16 mouse cellular contexts compared by ENCODE assay signal in the genomic region with DNA sequence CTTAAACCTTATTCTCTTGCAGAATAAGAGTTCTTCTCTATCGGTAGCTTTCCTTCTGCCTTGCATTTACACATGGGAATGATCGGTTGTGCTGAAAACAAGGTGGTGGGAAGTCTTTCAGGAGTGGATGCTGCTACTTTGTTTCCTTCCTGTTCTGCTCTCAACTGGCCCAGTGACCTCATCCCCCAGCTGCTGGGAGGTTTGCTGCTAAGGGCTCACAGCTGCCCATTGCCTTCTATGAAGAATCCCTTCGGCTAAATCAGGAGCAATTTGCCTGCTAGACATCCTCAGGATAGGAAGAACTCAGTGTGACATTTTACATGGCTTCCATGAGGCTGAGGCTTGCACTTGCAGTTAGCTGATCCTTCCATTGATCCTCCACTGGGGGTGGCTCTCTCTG. TPM values are rescaled to one million over a fixed set of nuclear protein-coding genes. Genes with fewer than 3 reads are reported as not detected.
DNase-seq lines count a peak whose midpoint lies in the region; ATAC-seq lines count a peak whose summit lies in the region.
"Had no signal": no experiment of that assay in that cellular context is flagged by ENCODE, and none has a peak within 500 bp of the region (broad histone marks: within the 10 kb centered on the region; RNA-seq: fewer than 3 reads in every experiment).

No protein-coding gene starts in this region.

- no peaks in the 10 kb centered on the region for H3K9me3 ChIP-seq in heart, embryonic 11.5 days (replicated peaks; ENCODE audit: control insufficient read depth, low read length)
- no peaks in the 10 kb centered on the region for H3K9me3 ChIP-seq in kidney, embryonic 16.5 days (ENCODE audit: low read length)
- H3K9me3 ChIP-seq: forebrain, embryonic 13.5 days; G1E; liver, embryonic 13.5 days had no signal

- H3K4me2 ChIP-seq in heart, embryonic 11.5 days = no peak overlapping the region
- no peak overlapping the region for H3K4me2 ChIP-seq in kidney, embryonic 16.5 days (replicated peaks; ENCODE audit: low read depth, low read length)
- H3K4me2 ChIP-seq: forebrain, embryonic 13.5 days; hindbrain, embryonic 14.5 days; liver, embryonic 13.5 days had no signal

- H3K36me3 ChIP-seq in heart, embryonic 11.5 days (ENCODE audit: control insufficient read depth, insufficient read depth, low read length) = no peaks in the 10 kb centered on the region
- H3K36me3 ChIP-seq in kidney, embryonic 16.5 days (ENCODE audit: insufficient read depth, low read length) = no peaks in the 10 kb centered on the region
- H3K36me3 ChIP-seq: G1E; liver, embryonic 13.5 days had no signal

- H3K9ac ChIP-seq in heart, embryonic 11.5 days (ENCODE audit: low read depth, low read length) = no peak overlapping the region
- H3K9ac ChIP-seq in kidney, embryonic 16.5 days (replicated peaks; ENCODE audit: low read length) = no peak overlapping the region
- H3K9ac ChIP-seq: forebrain, embryonic 13.5 days; hindbrain, embryonic 14.5 days; liver, embryonic 13.5 days had no signal

- H3K27ac ChIP-seq in heart, embryonic 11.5 days (ENCODE audit: low read depth, low read length) = peak overlapping the region; percentile 64; the same call in 1 of the 2 replicates
- peak overlapping the region; percentile 8; the same call in 1 of the 2 replicates for H3K27ac ChIP-seq in kidney, embryonic 16.5 days (ENCODE audit: low read length)
- H3K27ac ChIP-seq: forebrain, embryonic 13.5 days; gastrocnemius, adult 2 months; hindbrain, embryonic 14.5 days; liver, embryonic 13.5 days; macrophage had no signal

- intact Hi-C loops in heart, postnatal 14 days (cut with DNase I) = no loop called here

- DNase-seq in heart, adult 9 months (ENCODE audit: low spot score in 2 of 2) = no peak
- no peak for DNase-seq in kidney, postnatal 36 days
- DNase-seq in MN1 (ENCODE audit: low spot score) = peak; percentile 33
- DNase-seq in heart, postnatal 14 days = peak; percentile 1 to 7
- no peak for DNase-seq in gastrocnemius, postnatal 10 days
- DNase-seq in gastrocnemius, adult 18-20 months (ENCODE audit: low spot score) = no peak
- DNase-seq: B cell, adult 2 months; cerebellum, adult 11-12 months; gastrocnemius, adult 2 months; liver, embryonic 13.5 days had no signal

- no peak for ATAC-seq in heart, embryonic 11.5 days (replicated peaks; ENCODE audit: insufficient number of reproducible peaks, low FRiP score, low TSS enrichment)
- ATAC-seq in kidney, embryonic 16.5 days (ENCODE audit: low FRiP score, low TSS enrichment) = no peak
- ATAC-seq: forebrain, embryonic 13.5 days had no signal

- H3K4me3 ChIP-seq in heart, embryonic 11.5 days (ENCODE audit: low read depth, low read length) = no peak overlapping the region
- H3K4me3 ChIP-seq in kidney, embryonic 16.5 days (ENCODE audit: low read length) = no peak overlapping the region
- H3K4me3 ChIP-seq: forebrain, embryonic 13.5 days; gastrocnemius, adult 2 months; liver, embryonic 13.5 days had no signal

- H3K4me1 ChIP-seq in heart, embryonic 11.5 days (ENCODE audit: control insufficient read depth, insufficient read depth, low read length) = peaks cover 9% of the 10 kb centered on the region; the same call in 1 of the 2 replicates
- H3K4me1 ChIP-seq in kidney, embryonic 16.5 days (ENCODE audit: insufficient read depth, low read length) = peaks cover 34% of the 10 kb centered on the region
- H3K4me1 ChIP-seq: liver, embryonic 13.5 days had no signal

- 50% methylated on average over 3 of the region's 3 CpGs for WGBS in heart, embryonic 11.5 days (ENCODE audit: insufficient replicate concordance)
- 56% methylated on average over 3 of the region's 3 CpGs for WGBS in kidney, embryonic 16.5 days

- H3K27me3 ChIP-seq in heart, embryonic 11.5 days (ENCODE audit: control insufficient read depth, insufficient read depth, low read length) = no peaks in the 10 kb centered on the region
- no peaks in the 10 kb centered on the region for H3K27me3 ChIP-seq in kidney, embryonic 16.5 days (ENCODE audit: insufficient read depth, low read length)
- H3K27me3 ChIP-seq: forebrain, embryonic 13.5 days; liver, embryonic 13.5 days had no signal

RNA-seq across cellular contexts. Expression of a gene that starts 28.0 kb away (rescaled TPM):
- polyA plus RNA-seq in heart, embryonic 11.5 days (2014; fragmentation: Nextera tagmentation; extraction: Ambion mirVana) = 7.0 and 11.2 TPM in 2 replicates
- 20.8 and 26.2 TPM in 2 replicates for polyA plus RNA-seq in kidney, embryonic 16.5 days (2015; fragmentation: Nextera tagmentation; extraction: Ambion mirVana)
- under 1 TPM; 0.32 to 0.91 TPM for total RNA-seq in heart, postnatal 14 days (2021)
- 1 to 10 TPM in 1 of 2 experiments, under 1 TPM in 1; 0.21 to 1.3 TPM for total RNA-seq in gastrocnemius, postnatal 10 days (2021)
- total RNA-seq in gastrocnemius, adult 18-20 months (2021) = under 1 TPM in 1 of 2 experiments, not detected in 1; 0.02 TPM
- total RNA-seq: gastrocnemius, adult 2 months had no signal
- polyA plus RNA-seq: G1E, macrophage had no signal

Comparison
In these comparisons a context has a peak if more than half of its experiments do, and no peak if none do; other contexts are left out.
1. DNase-seq: peak in MN1 (single experiment) and heart, postnatal 14 days (2 of 2); none in heart, adult 9 months (0 of 2), kidney, postnatal 36 days (0 of 2), gastrocnemius, postnatal 10 days (single experiment) and gastrocnemius, adult 18-20 months (single experiment).